Mouse (Mus musculus): Measurements from ENCODE around the gene Dock8. TPM values are rescaled to one million over a fixed set of nuclear protein-coding genes. Genes with fewer than 3 reads are reported as not detected.

Dock8 gene
- polyA plus RNA-seq, 1 experiment, result 1.4 TPM

GRCm38 (mm10) chr19:25038293-25038692 lies 39.0 kb downstream of the Dock8 start:
- Histone ChIP-seq H3K4me2 (ENCODE audit: low read depth) (no peak overlapping the region), H3ac (ENCODE audit: control insufficient read depth, insufficient read length) (no peak overlapping the region), H3K36me3 (ENCODE audit: control insufficient read depth, insufficient read depth) (no peaks in the 10 kb centered on the region), H3K4me3 (no peak overlapping the region), H3K79me2 (ENCODE audit: control insufficient read depth, insufficient read depth) (no peaks in the 10 kb centered on the region), H3K27me3 (ENCODE audit: control insufficient read depth, insufficient read depth, insufficient read length) (no peaks in the 10 kb centered on the region)
- TF ChIP-seq MYOD1 (IDR thresholded peaks at IDR 0.05; ENCODE audit: control insufficient read depth in 1 of 3, insufficient read length in 2 of 3, low read depth in 2 of 3), result no peak
- no peak for TF ChIP-seq USF1 (IDR thresholded peaks at IDR 0.05; ENCODE audit: low read depth)
- TF ChIP-seq POLR2AphosphoS2 (IDR thresholded peaks at IDR 0.05; ENCODE audit: insufficient read length, low read depth), result no peak
- TF ChIP-seq SRF (IDR thresholded peaks at IDR 0.05; ENCODE audit: control insufficient read depth, insufficient read length, low read depth), result no peak
- TF ChIP-seq MYOG (IDR thresholded peaks at IDR 0.05; ENCODE audit: control insufficient read depth in 1 of 3, insufficient read depth in 1 of 3, insufficient read length in 2 of 3, low read depth in 2 of 3), result no peak

DNA sequence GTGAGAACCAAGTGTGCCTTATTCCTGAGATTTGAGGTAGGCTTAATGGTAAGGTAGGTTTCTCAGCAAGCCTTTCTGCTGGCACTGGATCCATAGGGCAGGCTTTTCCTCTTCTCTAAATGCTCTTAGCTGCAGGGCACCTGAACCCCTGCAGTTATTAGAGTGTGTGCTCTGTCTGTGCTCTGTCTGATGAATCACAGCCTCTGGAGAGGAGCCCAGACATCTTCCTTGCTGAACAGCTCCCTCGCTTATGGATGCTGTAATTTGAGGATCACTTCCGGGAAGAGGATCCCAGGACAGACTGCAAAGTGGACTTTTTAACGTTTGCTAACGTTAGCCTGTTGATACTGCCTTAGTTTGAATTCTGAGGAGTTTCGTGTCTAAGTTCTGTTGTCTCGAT lies 41.9 kb downstream of the Dock8 start:
- Histone ChIP-seq H3K79me2 (ENCODE audit: control insufficient read depth, insufficient read depth) (no peaks in the 10 kb centered on the region), H3K4me2 (ENCODE audit: low read depth) (peak overlapping the region; percentile 50), H3K36me3 (ENCODE audit: control insufficient read depth, insufficient read depth) (no peaks in the 10 kb centered on the region), H3K27me3 (ENCODE audit: control insufficient read depth, insufficient read depth, insufficient read length) (no peaks in the 10 kb centered on the region), H3K4me3 (no peak overlapping the region), H3ac (ENCODE audit: control insufficient read depth, insufficient read length) (no peak overlapping the region)
- no peak for TF ChIP-seq REST (IDR thresholded peaks at IDR 0.05; ENCODE audit: insufficient read depth, insufficient read length)
- no peak for TF ChIP-seq MYOG (IDR thresholded peaks at IDR 0.05; ENCODE audit: control insufficient read depth in 1 of 3, insufficient read depth in 1 of 3, insufficient read length in 2 of 3, low read depth in 2 of 3)
- no peak for TF ChIP-seq MYOD1 (IDR thresholded peaks at IDR 0.05; ENCODE audit: control insufficient read depth in 1 of 3, insufficient read length in 2 of 3, low read depth in 2 of 3)
- no peak for TF ChIP-seq TCF3 (IDR thresholded peaks at IDR 0.05; ENCODE audit: insufficient read length, low read depth)
- no peak for TF ChIP-seq CEBPB (IDR thresholded peaks at IDR 0.05; ENCODE audit: insufficient read depth, poor library complexity, severe bottlenecking)
- no peak for TF ChIP-seq POLR2AphosphoS2 (IDR thresholded peaks at IDR 0.05; ENCODE audit: insufficient read length, low read depth)
- no peak for TF ChIP-seq E2F4 (IDR thresholded peaks at IDR 0.05; ENCODE audit: insufficient read depth)
- TF ChIP-seq TCF12 (IDR thresholded peaks at IDR 0.05; ENCODE audit: insufficient read depth, poor library complexity, severe bottlenecking), result no peak
- no peak for TF ChIP-seq USF1 (IDR thresholded peaks at IDR 0.05; ENCODE audit: low read depth)
- TF ChIP-seq SRF (IDR thresholded peaks at IDR 0.05; ENCODE audit: control insufficient read depth, insufficient read length, low read depth), result no peak
- no peak for TF ChIP-seq MAX (IDR thresholded peaks at IDR 0.05; ENCODE audit: low read depth)
- TF ChIP-seq POLR2A (IDR thresholded peaks at IDR 0.05; ENCODE audit: insufficient read length, low read depth), result no peak

DNA sequence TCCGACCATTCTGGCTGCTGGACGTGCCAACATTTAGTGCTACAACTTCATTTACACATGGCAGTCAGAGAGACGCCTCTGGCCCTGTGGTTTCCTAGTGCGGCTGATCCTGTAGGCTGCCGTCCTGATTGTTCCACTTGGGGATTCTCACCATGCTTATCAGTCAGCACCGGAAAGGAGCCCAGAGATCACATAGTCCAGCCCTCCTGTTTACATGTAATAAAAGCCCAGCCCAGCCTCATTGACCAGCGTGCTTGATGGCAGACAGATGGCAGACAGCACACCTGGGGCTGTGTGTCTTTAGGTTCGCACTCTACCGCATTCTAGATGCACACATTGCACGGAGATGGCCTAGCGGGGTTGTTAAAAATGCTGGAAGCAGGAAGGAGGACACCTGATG lies 43.6 kb downstream of the Dock8 start:
- no peak for TF ChIP-seq REST (IDR thresholded peaks at IDR 0.05; ENCODE audit: insufficient read depth, insufficient read length)
- no peak overlapping the region for H3ac ChIP-seq (ENCODE audit: control insufficient read depth, insufficient read length)
- H3K79me2 ChIP-seq (ENCODE audit: control insufficient read depth, insufficient read depth), result no peaks in the 10 kb centered on the region
- no peak overlapping the region for H3K4me2 ChIP-seq (ENCODE audit: low read depth)
- H3K27me3 ChIP-seq (ENCODE audit: control insufficient read depth, insufficient read depth, insufficient read length), result no peaks in the 10 kb centered on the region
- no peaks in the 10 kb centered on the region for H3K36me3 ChIP-seq (ENCODE audit: control insufficient read depth, insufficient read depth)
- no peak overlapping the region for H3K4me3 ChIP-seq

- H3K27me3 ChIP-seq (ENCODE audit: control insufficient read depth, insufficient read depth, insufficient read length), result no peaks in the 10 kb centered on the region
- no peaks in the 10 kb centered on the region for H3K79me2 ChIP-seq (ENCODE audit: control insufficient read depth, insufficient read depth)
- no peak overlapping the region for H3ac ChIP-seq (ENCODE audit: control insufficient read depth, insufficient read length)
- no peak overlapping the region for H3K4me2 ChIP-seq (ENCODE audit: low read depth)
- no peak overlapping the region for H3K4me3 ChIP-seq
- TF ChIP-seq REST (IDR thresholded peaks at IDR 0.05; ENCODE audit: insufficient read depth, insufficient read length) (no peak), MYOG (IDR thresholded peaks at IDR 0.05; ENCODE audit: control insufficient read depth in 1 of 3, insufficient read depth in 1 of 3, insufficient read length in 2 of 3, low read depth in 2 of 3) (no peak), POLR2AphosphoS2 (IDR thresholded peaks at IDR 0.05; ENCODE audit: insufficient read length, low read depth) (no peak)
- H3K36me3 ChIP-seq (ENCODE audit: control insufficient read depth, insufficient read depth), result no peaks in the 10 kb centered on the region
Measured at GRCm38 (mm10) chr19:25044057-25044456, 44.7 kb downstream of the Dock8 start.

- Histone ChIP-seq H3K4me2 (ENCODE audit: low read depth) (no peak overlapping the region), H3K36me3 (ENCODE audit: control insufficient read depth, insufficient read depth) (no peaks in the 10 kb centered on the region), H3K4me3 (no peak overlapping the region), H3ac (ENCODE audit: control insufficient read depth, insufficient read length) (no peak overlapping the region), H3K27me3 (ENCODE audit: control insufficient read depth, insufficient read depth, insufficient read length) (no peaks in the 10 kb centered on the region), H3K79me2 (ENCODE audit: control insufficient read depth, insufficient read depth) (no peaks in the 10 kb centered on the region)
- no peak for TF ChIP-seq MYOG (IDR thresholded peaks at IDR 0.05; ENCODE audit: control insufficient read depth in 1 of 3, insufficient read depth in 1 of 3, insufficient read length in 2 of 3, low read depth in 2 of 3)
- no peak for TF ChIP-seq MAX (IDR thresholded peaks at IDR 0.05; ENCODE audit: low read depth)
- no peak for TF ChIP-seq TCF3 (IDR thresholded peaks at IDR 0.05; ENCODE audit: insufficient read length, low read depth)
- no peak for TF ChIP-seq SRF (IDR thresholded peaks at IDR 0.05; ENCODE audit: control insufficient read depth, insufficient read length, low read depth)
- TF ChIP-seq REST (IDR thresholded peaks at IDR 0.05; ENCODE audit: insufficient read depth, insufficient read length), result no peak
- no peak for TF ChIP-seq E2F4 (IDR thresholded peaks at IDR 0.05; ENCODE audit: insufficient read depth)
- TF ChIP-seq CEBPB (IDR thresholded peaks at IDR 0.05; ENCODE audit: insufficient read depth, poor library complexity, severe bottlenecking), result no peak
- no peak for TF ChIP-seq POLR2A (IDR thresholded peaks at IDR 0.05; ENCODE audit: insufficient read length, low read depth)
- no peak for TF ChIP-seq MYOD1 (IDR thresholded peaks at IDR 0.05; ENCODE audit: control insufficient read depth in 1 of 3, insufficient read length in 2 of 3, low read depth in 2 of 3)
- no peak for TF ChIP-seq TCF12 (IDR thresholded peaks at IDR 0.05; ENCODE audit: insufficient read depth, poor library complexity, severe bottlenecking)
- TF ChIP-seq POLR2AphosphoS2 (IDR thresholded peaks at IDR 0.05; ENCODE audit: insufficient read length, low read depth), result no peak
- no peak for TF ChIP-seq USF1 (IDR thresholded peaks at IDR 0.05; ENCODE audit: low read depth)
Measured at GRCm38 (mm10) chr19:25052355-25052754, 53.0 kb downstream of the Dock8 start.

Measured in myocyte (in vitro differentiated cells).